Mouse (Mus musculus): ENCODE results near the gene Stk24. TPM values are rescaled to one million over a fixed set of nuclear protein-coding genes. Genes with fewer than 3 reads are reported as not detected.

Gene Stk24
- polyA plus RNA-seq, 1 experiment from 2014 or later, result 30.6 TPM

GRCm38 (mm10) chr14:121406943-121407342 lies 27.1 kb upstream of the Stk24 start:
- no peaks in the 10 kb centered on the region for H3K36me3 ChIP-seq (ENCODE audit: insufficient read depth, low read length)
- DNase-seq (ENCODE audit: low spot score), result no peak
- ATAC-seq, result no peak
- no peak overlapping the region for H3K4me3 ChIP-seq (ENCODE audit: low read depth, low read length)
- no peaks in the 10 kb centered on the region for H3K9me3 ChIP-seq (ENCODE audit: low read length)
- H3K4me2 ChIP-seq (replicated peaks; ENCODE audit: low read depth, low read length), result no peak overlapping the region
- H3K4me1 ChIP-seq (ENCODE audit: insufficient read depth, low read depth, low read length), result no peaks in the 10 kb centered on the region
- WGBS, result 91% methylated on average over 7 of the region's 7 CpGs
- H3K27me3 ChIP-seq (replicated peaks; ENCODE audit: insufficient read depth, low read length), result no peaks in the 10 kb centered on the region
- H3K27ac ChIP-seq (ENCODE audit: low read length), result no peak overlapping the region
- H3K9ac ChIP-seq (replicated peaks; ENCODE audit: low read depth), result no peak overlapping the region
- TF ChIP-seq CTCF (IDR thresholded peaks at IDR 0.05), result no peak
- TF ChIP-seq EP300 (IDR thresholded peaks at IDR 0.05), result no peak

- TF ChIP-seq EP300 (IDR thresholded peaks at IDR 0.05) (no peak), CTCF (IDR thresholded peaks at IDR 0.05) (no peak)
- H3K4me1 ChIP-seq (ENCODE audit: insufficient read depth, low read depth, low read length), result no peaks in the 10 kb centered on the region
- ATAC-seq, result no peak
- H3K4me3 ChIP-seq (ENCODE audit: low read depth, low read length), result no peak overlapping the region
- H3K27ac ChIP-seq (ENCODE audit: low read length), result no peak overlapping the region
- WGBS, result 48% methylated on average over 15 of the region's 15 CpGs
- peak overlapping the region; percentile 14; the same call in 1 of the 2 replicates for H3K4me2 ChIP-seq (replicated peaks; ENCODE audit: low read depth, low read length)
- H3K36me3 ChIP-seq (ENCODE audit: insufficient read depth, low read length), result no peaks in the 10 kb centered on the region
- no peak for DNase-seq (ENCODE audit: low spot score)
- no peaks in the 10 kb centered on the region for H3K27me3 ChIP-seq (replicated peaks; ENCODE audit: insufficient read depth, low read length)
- no peak overlapping the region for H3K9ac ChIP-seq (replicated peaks; ENCODE audit: low read depth)
- no peaks in the 10 kb centered on the region for H3K9me3 ChIP-seq (ENCODE audit: low read length)
Measured at GRCm38 (mm10) chr14:121405546-121405945, 25.7 kb upstream of the Stk24 start.

- no peak for ATAC-seq
- TF ChIP-seq CTCF (IDR thresholded peaks at IDR 0.05) (no peak), EP300 (IDR thresholded peaks at IDR 0.05) (no peak)
- H3K4me1 ChIP-seq (ENCODE audit: insufficient read depth, low read depth, low read length), result no peaks in the 10 kb centered on the region
- no peaks in the 10 kb centered on the region for H3K27me3 ChIP-seq (replicated peaks; ENCODE audit: insufficient read depth, low read length)
- no peaks in the 10 kb centered on the region for H3K9me3 ChIP-seq (ENCODE audit: low read length)
- no peak overlapping the region for H3K9ac ChIP-seq (replicated peaks; ENCODE audit: low read depth)
- no peak overlapping the region for H3K27ac ChIP-seq (ENCODE audit: low read length)
- DNase-seq (ENCODE audit: low spot score), result no peak
- no peaks in the 10 kb centered on the region for H3K36me3 ChIP-seq (ENCODE audit: insufficient read depth, low read length)
- no peak overlapping the region for H3K4me3 ChIP-seq (ENCODE audit: low read depth, low read length)
- WGBS, result 54% methylated on average over 13 of the region's 13 CpGs
- H3K4me2 ChIP-seq (replicated peaks; ENCODE audit: low read depth, low read length), result peak overlapping the region; percentile 14; the same call in 1 of the 2 replicates
Measured at GRCm38 (mm10) chr14:121405120-121405519, 25.3 kb upstream of the Stk24 start.

- no peak overlapping the region for H3K27ac ChIP-seq (ENCODE audit: low read length)
- no peak overlapping the region for H3K4me2 ChIP-seq (replicated peaks; ENCODE audit: low read depth, low read length)
- H3K27me3 ChIP-seq (replicated peaks; ENCODE audit: insufficient read depth, low read length), result no peaks in the 10 kb centered on the region
- H3K9ac ChIP-seq (replicated peaks; ENCODE audit: low read depth), result no peak overlapping the region
- WGBS, result 71% methylated on average over 6 of the region's 6 CpGs
- H3K4me3 ChIP-seq (ENCODE audit: low read depth, low read length), result no peak overlapping the region
- TF ChIP-seq CTCF (IDR thresholded peaks at IDR 0.05), result peak; percentile 10; the same call in 1 of the 2 replicates
- TF ChIP-seq EP300 (IDR thresholded peaks at IDR 0.05), result no peak
- DNase-seq (ENCODE audit: low spot score) (no peak), ATAC-seq (no peak)
- H3K36me3 ChIP-seq (ENCODE audit: insufficient read depth, low read length), result no peaks in the 10 kb centered on the region
- no peaks in the 10 kb centered on the region for H3K4me1 ChIP-seq (ENCODE audit: insufficient read depth, low read depth, low read length)
- H3K9me3 ChIP-seq (ENCODE audit: low read length), result no peaks in the 10 kb centered on the region
Measured at GRCm38 (mm10) chr14:121399676-121400075, 19.9 kb upstream of the Stk24 start.

- Histone ChIP-seq H3K4me2 (replicated peaks; ENCODE audit: low read depth, low read length) (no peak overlapping the region), H3K4me3 (ENCODE audit: low read depth, low read length) (no peak overlapping the region), H3K27me3 (replicated peaks; ENCODE audit: insufficient read depth, low read length) (no peaks in the 10 kb centered on the region), H3K4me1 (ENCODE audit: insufficient read depth, low read depth, low read length) (no peaks in the 10 kb centered on the region), H3K9ac (replicated peaks; ENCODE audit: low read depth) (no peak overlapping the region), H3K9me3 (ENCODE audit: low read length) (no peaks in the 10 kb centered on the region), H3K27ac (ENCODE audit: low read length) (no peak overlapping the region), H3K36me3 (ENCODE audit: insufficient read depth, low read length) (no peaks in the 10 kb centered on the region)
- TF ChIP-seq EP300 (IDR thresholded peaks at IDR 0.05) (no peak), CTCF (IDR thresholded peaks at IDR 0.05) (no peak)
- 46% methylated on average over 1 of the region's 1 CpGs for WGBS
- DNase-seq (ENCODE audit: low spot score) (peak; percentile 49), ATAC-seq (peak; percentile 67)
Measured at GRCm38 (mm10) chr14:121397471-121397870, 17.7 kb upstream of the Stk24 start.

- no peak overlapping the region for H3K4me2 ChIP-seq (replicated peaks; ENCODE audit: low read depth, low read length)
- no peak overlapping the region for H3K27ac ChIP-seq (ENCODE audit: low read length)
- no peak overlapping the region for H3K9ac ChIP-seq (replicated peaks; ENCODE audit: low read depth)
- ATAC-seq (no peak), DNase-seq (ENCODE audit: low spot score) (no peak)
- H3K27me3 ChIP-seq (replicated peaks; ENCODE audit: insufficient read depth, low read length), result no peaks in the 10 kb centered on the region
- WGBS, result 70% methylated on average over 4 of the region's 4 CpGs
- H3K4me1 ChIP-seq (ENCODE audit: insufficient read depth, low read depth, low read length), result no peaks in the 10 kb centered on the region
- H3K36me3 ChIP-seq (ENCODE audit: insufficient read depth, low read length), result no peaks in the 10 kb centered on the region
- H3K9me3 ChIP-seq (ENCODE audit: low read length), result no peaks in the 10 kb centered on the region
- H3K4me3 ChIP-seq (ENCODE audit: low read depth, low read length), result no peak overlapping the region
- TF ChIP-seq CTCF (IDR thresholded peaks at IDR 0.05) (no peak), EP300 (IDR thresholded peaks at IDR 0.05) (no peak)
Measured at GRCm38 (mm10) chr14:121395125-121395524, 15.3 kb upstream of the Stk24 start.

GRCm38 (mm10) chr14:121391927-121392326 lies 12.1 kb upstream of the Stk24 start:
- Histone ChIP-seq H3K27me3 (replicated peaks; ENCODE audit: insufficient read depth, low read length) (no peaks in the 10 kb centered on the region), H3K36me3 (ENCODE audit: insufficient read depth, low read length) (no peaks in the 10 kb centered on the region), H3K9ac (replicated peaks; ENCODE audit: low read depth) (no peak overlapping the region), H3K4me1 (ENCODE audit: insufficient read depth, low read depth, low read length) (no peaks in the 10 kb centered on the region), H3K4me3 (ENCODE audit: low read depth, low read length) (no peak overlapping the region), H3K27ac (ENCODE audit: low read length) (no peak overlapping the region), H3K4me2 (replicated peaks; ENCODE audit: low read depth, low read length) (no peak overlapping the region), H3K9me3 (ENCODE audit: low read length) (no peaks in the 10 kb centered on the region)
- peak; percentile 65; the same call in 1 of the 2 replicates for TF ChIP-seq EP300 (IDR thresholded peaks at IDR 0.05)
- no peak for TF ChIP-seq CTCF (IDR thresholded peaks at IDR 0.05)
- DNase-seq (ENCODE audit: low spot score), result peak; percentile 90
- ATAC-seq, result peak; percentile 94
- 51% methylated on average over 5 of the region's 5 CpGs for WGBS
